Mouse (Mus musculus): ENCODE measurements around the gene Angptl3.

The Angptl3 gene

DNA sequence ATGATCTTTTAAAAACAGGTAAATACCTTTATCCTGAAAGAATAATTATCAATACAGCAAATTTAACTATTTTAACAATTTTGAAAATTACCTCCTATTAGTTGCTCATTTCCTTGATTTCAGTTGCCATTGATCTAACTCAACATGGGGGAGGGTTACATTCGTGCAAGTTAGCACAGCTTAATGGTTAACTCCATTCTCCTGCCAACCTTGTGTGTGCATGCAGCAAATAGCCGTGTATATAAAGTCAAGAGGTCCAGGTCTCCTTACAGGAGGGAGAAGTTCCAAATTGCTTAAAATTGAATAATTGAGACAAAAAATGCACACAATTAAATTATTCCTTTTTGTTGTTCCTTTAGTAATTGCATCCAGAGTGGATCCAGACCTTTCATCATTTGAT, at the start of gene Angptl3:
Gene Angptl3, plus strand, starts transcription at position 269 of the 400 bp plus-strand sequence.
- peak; percentile 73 for DNase-seq

DNA sequence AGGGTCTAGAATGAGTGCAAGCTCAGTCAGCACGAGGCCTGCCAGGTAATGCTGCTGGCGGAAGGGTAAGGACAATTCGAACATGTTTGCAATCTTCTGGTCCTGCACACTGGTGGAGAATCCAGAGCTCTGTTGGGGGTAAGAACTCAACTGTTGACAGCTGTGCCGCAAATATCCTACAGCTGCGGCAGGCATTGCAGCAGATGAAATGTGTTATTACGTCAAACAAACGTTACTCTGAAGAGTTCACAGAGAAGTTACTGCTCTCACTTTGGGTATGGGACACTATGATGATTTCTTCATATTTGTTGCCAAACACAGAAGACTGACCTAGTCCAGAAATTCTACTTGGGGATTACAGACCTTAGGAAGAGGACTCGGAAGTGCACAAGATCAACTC, 46.1 kb upstream of the Angptl3 start:
- no peak for DNase-seq

DNA sequence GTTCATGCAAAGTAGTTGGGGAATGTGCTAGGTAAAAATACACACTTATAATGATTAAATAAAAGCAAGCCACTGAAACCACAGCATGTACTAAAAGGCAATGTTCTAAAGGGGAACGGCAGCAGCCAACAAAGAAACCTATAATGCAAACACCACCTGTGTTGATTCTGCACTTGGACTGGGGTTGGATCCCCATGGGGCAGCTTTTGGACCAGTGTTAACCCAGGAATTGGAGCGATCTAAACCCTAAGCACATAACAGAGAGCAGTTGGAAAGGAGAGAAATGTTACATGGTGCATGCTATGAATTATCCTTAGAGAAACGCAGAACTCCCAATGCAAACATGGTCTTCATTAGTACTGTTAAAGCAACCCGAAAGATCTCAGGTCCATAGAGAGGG, 37.3 kb upstream of the Angptl3 start:
- no peak for DNase-seq

DNA sequence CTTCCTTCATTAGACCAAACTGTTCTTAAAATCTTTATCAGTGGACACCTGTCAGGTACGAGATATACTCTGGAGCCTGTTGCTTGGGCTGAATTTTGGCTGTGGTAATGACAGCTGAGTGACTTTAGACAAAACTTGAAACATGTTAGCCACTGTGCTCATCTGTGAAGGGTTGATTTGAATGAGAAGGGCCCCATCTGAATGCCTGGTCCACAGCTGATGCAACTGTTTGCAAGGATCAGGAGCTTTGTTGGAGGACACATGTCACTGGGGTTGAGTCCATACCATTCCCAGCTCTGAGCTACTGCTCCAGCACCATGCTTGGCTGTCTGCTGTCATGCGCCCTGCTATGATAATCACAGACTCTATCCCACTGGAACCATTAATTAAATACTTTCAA, 25.2 kb upstream of the Angptl3 start:
- DNase-seq = no peak

DNA sequence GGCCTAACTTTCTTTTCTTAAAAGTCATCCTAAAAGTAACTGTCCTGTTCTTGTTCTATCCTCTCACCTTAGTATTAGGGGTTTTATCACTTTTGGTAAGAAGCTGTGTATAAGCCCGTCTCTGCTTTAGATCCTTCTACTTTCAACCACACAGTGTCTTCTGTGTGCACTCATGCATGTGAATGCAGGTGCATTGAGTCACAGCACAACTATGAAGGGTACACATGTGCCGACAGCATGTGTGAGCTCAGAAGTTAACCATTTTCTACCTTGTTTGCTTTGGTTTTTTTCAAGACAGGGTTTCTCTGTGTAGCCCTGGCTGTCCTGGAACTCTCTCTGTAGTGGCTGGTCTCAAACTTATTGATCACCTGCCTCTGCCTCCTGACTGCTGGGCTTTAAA, 24.4 kb upstream of the Angptl3 start:
- no peak for DNase-seq

DNA sequence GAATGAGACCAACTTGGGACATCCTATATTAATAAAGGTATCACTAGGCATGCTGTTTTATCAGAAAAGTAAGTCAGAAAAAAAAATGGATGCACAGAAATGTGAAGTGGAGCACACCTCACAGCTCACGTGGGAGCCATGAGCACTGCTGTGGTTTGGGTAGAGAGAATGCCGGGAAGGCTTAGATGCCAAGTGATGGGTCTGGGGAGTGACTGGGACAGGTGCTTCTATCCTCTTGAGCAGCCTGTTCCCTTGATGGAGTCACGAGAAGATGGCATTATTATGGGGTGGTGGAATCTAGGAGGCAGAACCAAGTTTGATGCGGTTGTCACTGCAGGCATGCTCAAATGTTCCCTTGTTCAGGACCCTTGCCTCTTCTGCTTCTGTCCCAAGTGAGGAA, 19.7 kb upstream of the Angptl3 start:
- DNase-seq = no peak

DNA sequence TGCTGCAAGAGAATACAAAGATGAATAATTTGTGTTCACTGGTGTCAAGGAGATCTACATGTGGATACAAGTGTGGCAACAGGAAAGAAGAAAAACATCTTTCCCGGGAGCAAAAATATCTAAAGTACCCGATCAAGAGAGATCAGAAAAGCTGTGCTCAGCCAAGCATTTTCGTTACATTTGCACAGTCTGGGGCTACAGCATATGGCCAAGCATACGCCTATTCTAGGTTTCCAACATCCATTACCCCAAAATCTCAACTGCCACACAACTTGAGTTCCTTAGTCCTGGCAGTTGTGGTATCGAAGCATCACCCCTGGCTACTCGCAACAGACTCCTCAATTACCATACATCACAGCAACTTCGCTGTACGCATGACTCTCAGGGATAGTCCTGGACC, 8.5 kb upstream of the Angptl3 start:
- DNase-seq = no peak

DNA sequence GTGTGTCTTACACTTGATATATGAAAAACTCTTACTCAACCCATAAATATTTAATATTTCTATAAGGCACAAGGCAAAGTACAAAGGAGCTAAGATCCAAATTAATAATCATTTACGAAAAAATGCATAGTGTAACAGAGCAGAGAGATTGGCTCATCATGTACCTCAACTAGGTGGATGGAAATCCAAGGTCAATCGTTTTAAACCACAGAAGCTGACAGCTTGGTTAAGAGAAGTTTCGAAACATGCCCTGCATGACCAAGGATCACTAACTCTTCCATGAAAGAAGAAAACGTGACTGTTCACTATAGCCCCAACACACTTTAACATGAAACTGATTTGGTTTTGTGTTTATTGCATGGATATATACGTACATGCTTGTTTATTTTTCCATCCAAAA, 2.4 kb upstream of the Angptl3 start:
- DNase-seq = no peak

DNA sequence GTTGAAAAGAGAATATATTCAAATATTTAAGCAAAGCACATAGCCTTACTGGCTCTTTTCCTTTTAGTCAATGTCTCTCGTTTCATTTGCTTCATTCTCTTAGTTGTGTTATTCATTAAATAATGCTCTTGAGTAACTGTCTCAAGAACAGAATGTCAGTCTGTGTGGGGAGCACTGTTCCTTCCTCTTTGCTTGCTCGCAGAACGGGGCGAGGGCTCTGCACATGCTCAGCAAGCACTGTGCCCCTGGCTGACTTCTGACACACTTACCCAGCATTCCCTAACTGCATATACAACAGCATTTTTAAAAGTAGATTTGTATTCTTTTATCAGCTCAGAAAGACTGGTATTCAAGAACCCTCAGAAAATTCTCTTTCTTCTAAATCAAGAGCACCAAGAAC, 2.2 kb downstream of the Angptl3 start:
- DNase-seq = peak; percentile 58

DNA sequence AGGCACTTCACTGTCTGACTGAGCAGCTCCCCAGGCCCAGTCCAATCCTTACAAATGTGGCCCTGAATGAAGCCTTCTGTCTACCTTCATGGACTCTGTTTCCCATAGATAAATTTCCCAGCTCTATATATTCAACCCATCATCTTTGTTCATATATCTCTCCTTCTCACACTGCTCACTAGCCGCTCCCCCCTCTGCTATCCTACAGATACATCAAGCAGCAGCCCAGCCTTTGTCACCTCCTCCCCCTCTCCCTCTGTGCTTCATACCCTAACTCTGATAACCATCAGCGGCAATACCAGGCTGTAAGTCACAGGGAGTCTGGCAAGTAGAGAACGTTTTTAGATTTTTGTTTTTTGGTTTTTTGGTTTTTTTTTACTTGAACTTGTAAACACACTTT, 14.1 kb downstream of the Angptl3 start:
- no peak for DNase-seq

DNA sequence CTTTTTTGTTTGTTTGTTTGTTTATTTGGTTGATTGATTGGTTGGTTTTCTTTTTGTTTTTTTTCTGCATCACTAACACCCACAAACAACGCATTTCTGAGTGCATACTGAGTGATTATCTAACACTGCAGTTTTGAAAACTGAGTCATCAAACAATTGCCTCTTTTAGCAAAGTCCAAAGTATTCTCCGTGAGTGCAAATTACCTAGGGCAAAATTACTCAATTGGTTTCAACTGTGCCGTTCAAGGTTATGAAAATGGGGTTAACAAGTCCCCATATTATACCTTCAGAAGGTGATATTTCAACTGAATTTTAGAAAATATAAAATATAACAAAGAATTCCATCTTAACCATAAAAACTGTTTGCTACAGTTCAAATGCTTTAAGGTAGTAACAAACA, 15.7 kb downstream of the Angptl3 start:
- no peak for DNase-seq

DNA sequence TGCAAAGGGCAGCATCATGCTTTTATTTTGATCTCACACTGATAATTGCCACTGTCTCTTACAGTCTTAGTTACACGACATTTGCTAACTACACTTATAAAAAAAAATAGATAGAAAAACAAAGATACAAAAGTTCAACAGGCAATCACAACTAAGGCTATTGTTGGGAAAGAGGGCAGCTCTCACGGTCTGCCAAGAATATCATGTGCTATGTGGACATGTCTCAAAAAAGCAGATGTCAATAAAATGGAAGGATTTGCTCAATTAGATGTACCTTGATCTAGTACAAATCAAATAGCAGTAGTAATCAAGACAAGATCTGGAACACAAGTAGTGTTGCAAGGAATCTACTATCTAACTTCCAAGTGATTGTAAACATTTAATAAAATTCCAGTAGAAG, 17.8 kb downstream of the Angptl3 start:
- no peak for DNase-seq

DNA sequence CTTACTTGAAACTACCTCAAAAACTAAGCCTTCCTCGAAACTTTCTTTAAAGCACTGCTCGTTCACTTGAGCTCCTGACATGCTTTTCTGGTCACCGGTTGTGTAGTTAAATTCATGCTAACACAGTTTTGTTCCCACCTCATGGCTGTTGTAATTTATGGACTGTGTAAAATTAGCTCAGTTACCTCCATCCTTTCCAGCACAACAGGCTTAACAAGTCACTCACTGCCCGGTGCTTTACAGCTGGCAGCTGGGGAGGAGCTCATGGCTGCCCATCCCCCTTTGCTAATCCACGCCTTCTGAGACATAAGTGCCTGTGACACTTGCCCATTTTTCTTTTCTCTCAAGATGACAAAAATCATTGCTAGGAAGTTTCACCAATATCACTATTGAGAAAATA, 33.8 kb downstream of the Angptl3 start:
- peak; percentile 29 for DNase-seq

DNA sequence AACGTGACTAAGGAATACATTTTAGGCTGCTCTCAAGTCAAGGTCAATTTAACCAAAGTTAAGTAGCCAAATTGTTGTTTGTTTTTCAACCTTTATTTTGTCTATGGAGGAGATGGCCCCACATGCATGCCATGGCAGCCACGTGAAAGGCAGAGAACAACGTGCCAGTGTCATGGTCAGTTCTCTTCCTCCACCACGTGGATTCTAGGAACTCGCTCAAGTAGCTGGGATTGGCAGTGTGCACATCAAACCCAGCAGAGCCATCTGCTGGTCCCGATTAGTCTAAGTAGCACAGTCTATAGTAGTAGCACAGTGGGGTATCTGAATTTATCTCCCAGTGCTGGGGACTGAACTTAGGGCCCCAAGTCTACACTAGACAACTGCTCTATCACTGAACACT, 38.1 kb downstream of the Angptl3 start:
- DNase-seq = peak; percentile 14

DNA sequence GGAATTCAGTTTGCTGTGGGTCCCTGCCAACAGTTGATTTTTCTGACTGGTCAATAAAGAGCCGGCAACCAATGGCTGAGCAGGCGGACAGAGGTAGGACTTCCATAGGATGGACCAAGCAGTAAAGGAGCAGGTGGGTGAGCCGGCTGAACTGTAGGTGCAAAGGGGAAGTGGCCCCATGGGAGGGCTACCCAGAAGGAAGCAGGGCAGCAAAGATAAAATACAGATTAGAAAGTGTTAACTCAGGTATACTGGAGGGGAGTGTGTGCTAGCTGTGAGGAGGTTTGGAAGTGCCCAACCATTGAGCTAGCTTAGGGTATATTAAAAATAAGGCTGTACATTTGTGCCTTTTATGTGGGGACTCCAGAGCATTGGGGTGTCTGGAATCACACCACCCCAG, 47.3 kb downstream of the Angptl3 start:
- no peak for DNase-seq

DNA sequence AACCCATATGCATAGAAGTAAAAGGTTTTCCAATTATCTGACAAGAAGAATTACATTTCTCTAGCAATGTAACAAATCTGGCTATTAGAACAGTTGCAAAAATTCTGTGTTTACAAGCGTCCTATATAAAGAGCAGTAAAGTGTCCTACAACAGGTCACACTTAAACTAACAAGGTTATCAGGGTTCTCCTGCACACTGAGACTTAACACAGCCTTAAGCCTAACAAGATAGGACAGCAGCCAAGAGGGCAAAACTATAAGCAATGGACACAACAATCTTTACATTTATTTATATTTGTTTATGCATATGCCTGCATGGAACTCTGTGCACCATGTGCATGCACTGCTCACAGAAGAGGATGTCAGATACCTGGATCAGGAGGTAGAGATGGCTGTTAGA, 50.4 kb downstream of the Angptl3 start:
- no peak for DNase-seq

DNA sequence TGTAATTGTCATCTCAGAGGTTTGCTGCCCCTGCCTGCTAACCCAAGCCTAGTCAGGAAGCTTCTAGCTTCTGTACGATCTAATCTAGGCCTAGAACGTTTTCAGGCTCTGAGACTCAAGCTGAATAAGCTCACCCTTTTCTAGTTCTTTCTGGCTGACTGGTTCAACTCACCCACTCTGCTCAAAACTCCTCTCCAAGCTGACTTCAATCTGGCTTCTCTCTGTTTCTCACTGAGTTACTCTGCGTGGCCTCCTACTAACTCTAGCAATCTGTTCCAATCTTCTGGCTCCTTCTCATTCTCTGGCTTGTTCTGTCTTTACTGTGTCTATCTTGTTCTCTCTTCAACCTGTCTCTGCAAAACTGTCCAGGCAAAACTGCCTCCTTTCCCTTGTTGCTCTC, 53.1 kb downstream of the Angptl3 start:
- DNase-seq = no peak

DNA sequence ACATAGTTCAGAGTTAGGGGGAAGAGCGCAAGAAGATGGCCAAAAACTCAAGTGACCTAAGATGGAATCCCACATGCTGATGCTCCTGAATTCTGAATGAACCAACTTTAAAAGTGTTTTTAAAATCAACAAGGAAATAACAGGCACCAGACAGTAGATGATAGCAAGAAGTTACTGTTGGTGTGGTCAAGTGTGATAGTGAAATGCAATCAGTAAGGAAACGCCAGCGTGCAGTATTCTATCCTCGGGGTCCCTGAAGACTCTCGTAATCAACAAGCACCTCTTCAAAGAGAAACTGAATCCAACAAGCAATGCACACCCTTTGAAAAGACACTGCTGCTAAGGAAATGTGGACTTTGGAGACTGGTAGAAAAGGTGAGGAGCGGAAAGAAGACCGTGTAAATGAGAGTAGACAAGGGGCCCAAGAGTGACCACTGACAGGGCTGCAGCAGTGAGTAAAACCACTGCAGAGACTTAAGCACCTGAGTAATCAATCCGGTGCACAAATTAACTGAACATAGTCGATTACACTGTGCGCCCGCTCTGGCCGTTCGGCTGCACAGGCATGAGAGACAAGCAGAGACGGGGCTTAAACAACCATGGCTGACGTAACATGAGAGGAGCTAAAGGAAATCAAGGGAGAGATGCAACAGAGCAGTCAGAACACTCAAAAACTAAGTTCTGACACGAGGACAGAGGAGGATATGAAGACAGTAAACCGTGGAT, 57.2 kb downstream of the Angptl3 start:
- DNase-seq = no peak

DNA sequence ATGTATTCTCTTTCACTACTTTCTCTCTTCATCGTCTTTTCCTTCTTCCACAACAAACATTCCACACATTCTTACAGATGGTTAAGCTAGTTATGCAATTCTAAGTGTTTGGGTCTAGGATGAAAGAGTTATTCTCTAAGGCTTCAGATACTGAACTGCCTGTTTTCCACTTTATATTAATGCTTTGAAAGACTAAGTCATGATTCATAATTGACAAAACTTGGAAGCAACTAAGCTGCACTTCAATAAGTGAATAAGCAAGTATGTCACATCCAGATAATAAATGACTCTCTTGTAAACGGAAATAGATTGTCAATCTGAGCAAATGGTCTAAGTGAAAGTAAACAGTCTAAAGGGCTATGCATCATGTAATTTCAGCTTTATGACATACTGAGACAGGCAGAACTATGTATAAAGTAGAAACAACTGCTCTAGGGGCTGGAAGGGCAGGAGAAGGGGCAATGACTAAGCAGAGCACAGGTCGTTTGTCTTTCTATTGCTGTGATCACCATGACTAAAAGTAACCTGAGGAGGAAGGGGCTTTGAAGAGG, 60.5 kb downstream of the Angptl3 start:
- DNase-seq = no peak

DNA sequence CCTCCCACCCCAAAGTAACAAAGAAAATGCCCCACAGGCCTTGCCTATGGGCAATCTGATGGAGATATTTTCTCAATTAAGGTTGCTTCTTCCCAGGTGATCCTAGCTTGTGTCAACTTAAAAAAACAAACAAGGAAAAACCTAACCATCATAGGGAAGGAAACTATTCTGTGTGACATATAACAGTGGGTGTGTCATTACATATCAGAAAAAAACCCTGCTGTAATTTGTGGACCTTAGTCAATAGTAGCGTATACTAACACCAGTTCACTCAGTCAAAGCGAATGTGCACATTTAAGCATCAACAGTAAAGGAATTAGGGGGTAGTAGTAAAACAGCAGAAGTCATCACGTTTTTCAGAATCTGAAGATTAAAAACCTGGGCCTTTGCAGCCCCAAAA, 61.0 kb downstream of the Angptl3 start:
- DNase-seq = no peak

All from kidney, adult 11 months (tissue).